Mouse (Mus musculus) small intestine, adult 2 months (tissue): ENCODE results near the gene Gm14124. TPM values are rescaled to one million over a fixed set of nuclear protein-coding genes. Genes with fewer than 3 reads are reported as not detected.
"Not testable (repeated sequence)": the region's sequence is repeated elsewhere in the genome, so short reads cannot be mapped to it uniquely, and the experiment has no call there.

ENCODE experiments used
- H3K27ac ChIP-seq: fragments of 200-500 bp; 2 replicates; pipeline ENCODE4 v1.5.1; 2012; ENCODE audit warnings: low read depth, low read length, control low read depth, inconsistent platforms; ENCODE audit not compliant: insufficient read depth
- H3K27me3 ChIP-seq: fragments of 200-500 bp; 2 replicates; pipeline ENCODE4 v1.6.1; 2012; ENCODE audit warnings: mild to moderate bottlenecking, moderate library complexity, low read length, inconsistent platforms; ENCODE audit not compliant: control insufficient read depth, insufficient read depth
- H3K36me3 ChIP-seq: fragments of 200-500 bp; 2 replicates; pipeline ENCODE4 v1.6.1; 2012; ENCODE audit warnings: mild to moderate bottlenecking, low read length, control low read depth, inconsistent platforms; ENCODE audit not compliant: control insufficient read depth, insufficient read depth
- H3K4me1 ChIP-seq: fragments of 200-500 bp; 2 replicates; pipeline ENCODE4 v1.6.1; 2012; ENCODE audit warnings: low read length, inconsistent platforms, mixed read lengths; ENCODE audit not compliant: control insufficient read depth, insufficient read depth, insufficient read length
- H3K4me3 ChIP-seq: fragments of 200-500 bp; 2 replicates; pipeline ENCODE4 v1.5.1; 2012; ENCODE audit warnings: low read depth, mild to moderate bottlenecking, control low read depth, inconsistent platforms, low read length, moderate library complexity
- CTCF ChIP-seq: fragments of 200-500 bp; IDR thresholded peaks from 2 replicates; pipeline ENCODE4 v1.5.1; 2012; ENCODE audit warnings: low read depth, mild to moderate bottlenecking, control low read depth, inconsistent platforms, low read length, moderate library complexity, mixed read lengths; ENCODE audit not compliant: insufficient replicate concordance, insufficient read length; ENCODE audit errors: extremely low read depth
- POLR2A ChIP-seq: fragments of 200-500 bp; IDR thresholded peaks from 2 replicates; pipeline ENCODE4 v1.6.1; 2012; ENCODE audit warnings: low read depth, mild to moderate bottlenecking, control low read depth, inconsistent platforms, low read length, moderate library complexity
- WGBS: fragments of 180-500 bp; shearing (Covaris S2); methylation state at CpG from one replicate; pipeline ENCODE4 v1.1.7; 2018; 5-methylcytosine and 5-hydroxymethylcytosine counted together
- polyA plus RNA-seq: library from polyadenylated mRNA; depleted of rRNA; stranded (reverse); fragments of >200 nt; gene quantifications from 2 replicates; pipeline ENCODE4 v1.2.3, GENCODE M21; 2012; rRNA removed

Gm14124 gene
- polyA plus RNA-seq, 1 experiment, result not detected

DNA sequence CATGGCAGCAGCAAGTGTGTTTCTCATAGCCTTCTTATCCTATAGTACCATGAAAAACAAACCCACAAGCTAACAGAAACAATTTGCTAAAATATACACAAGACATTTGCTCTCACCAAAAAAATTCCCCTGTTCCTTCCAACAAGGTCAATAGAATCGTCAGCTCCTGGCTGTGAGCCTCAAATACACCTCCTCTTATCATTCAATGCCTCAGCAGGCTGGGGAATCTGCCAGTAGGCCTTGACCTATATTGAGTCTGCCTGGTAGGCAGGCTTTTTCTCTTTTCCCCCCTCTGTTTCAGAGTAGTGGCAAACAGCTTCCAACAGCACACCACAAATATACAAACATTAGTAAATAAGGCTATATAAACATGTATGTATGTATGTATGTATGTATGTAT is 41.8 kb downstream of the Gm14124 start:
- Histone ChIP-seq H3K27me3 (no peaks in the 10 kb centered on the region), H3K4me3 (no peak overlapping the region), H3K4me1 (no peaks in the 10 kb centered on the region; the same call in 1 of the 2 replicates), H3K36me3 (no peaks in the 10 kb centered on the region), H3K27ac (no peak overlapping the region)
- WGBS, result 16% methylated on average over 1 of the region's 1 CpGs
- TF ChIP-seq CTCF, result no peak
- TF ChIP-seq POLR2A, result no peak

GRCm38 (mm10) chr2:150307183-150307773 is 50.0 kb downstream of the Gm14124 start:
- Histone ChIP-seq H3K4me1 (no peaks in the 10 kb centered on the region; the same call in 1 of the 2 replicates), H3K27ac (peak overlapping the region; percentile 39), H3K4me3 (no peak overlapping the region), H3K27me3 (no peaks in the 10 kb centered on the region), H3K36me3 (no peaks in the 10 kb centered on the region)
- 69% methylated on average over 10 of the region's 10 CpGs for WGBS
- no peak for TF ChIP-seq POLR2A
- TF ChIP-seq CTCF, result no peak

DNA sequence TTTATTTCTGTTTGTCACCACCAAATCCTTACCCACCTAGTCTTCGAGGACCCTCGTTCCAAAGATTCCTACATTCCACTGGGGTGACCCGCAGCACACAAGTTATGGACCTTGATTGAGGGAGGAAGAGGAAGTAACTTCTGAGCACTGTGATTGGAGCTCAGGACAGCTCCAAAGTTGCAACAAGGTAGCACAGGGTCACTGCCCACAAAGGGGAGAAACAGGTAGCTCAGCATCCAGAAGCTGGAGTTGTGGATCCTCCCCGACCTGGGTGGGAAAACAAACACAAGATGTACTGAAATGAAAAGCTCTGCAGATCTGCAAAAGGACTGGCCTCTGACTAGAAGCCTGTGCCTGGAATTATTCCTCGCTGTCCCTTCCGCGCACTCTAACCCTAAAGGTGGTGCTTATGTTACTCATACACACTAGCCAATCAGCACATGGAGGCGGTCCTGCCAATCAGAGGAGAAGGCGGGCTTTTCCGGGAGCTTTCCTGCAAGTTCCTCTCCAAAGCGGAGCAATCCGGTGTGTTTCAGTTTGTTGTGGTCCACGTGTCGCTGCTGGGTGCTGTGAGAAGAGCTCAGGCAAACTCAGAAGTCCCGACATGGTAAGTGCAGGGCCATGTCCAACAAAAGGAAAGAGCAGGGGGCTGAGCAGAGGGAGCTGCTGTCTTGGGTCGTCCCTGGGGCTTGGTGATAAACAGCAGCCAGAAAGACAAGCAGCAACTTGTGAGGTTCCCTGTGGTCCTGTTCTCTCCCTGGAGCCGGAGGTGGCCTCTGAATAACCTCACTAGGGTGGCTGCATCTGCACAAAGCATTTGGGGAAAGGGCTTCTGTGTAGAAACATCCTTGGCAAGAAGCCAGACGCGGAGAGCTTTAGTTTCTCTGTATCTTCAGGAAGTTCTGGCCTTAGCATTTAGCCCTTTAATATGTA is 53.9 kb downstream of the Gm14124 start:
- not testable (repeated sequence) for H3K36me3 ChIP-seq, H3K4me1 ChIP-seq, H3K27me3 ChIP-seq
- 3% methylated on average over 19 of the region's 19 CpGs for WGBS
- H3K27ac ChIP-seq, result peak overlapping the region; percentile 33
- TF ChIP-seq POLR2A, result peak; percentile 16; the same call in 1 of the 2 replicates
- peak overlapping the region; percentile 96 for H3K4me3 ChIP-seq

DNA sequence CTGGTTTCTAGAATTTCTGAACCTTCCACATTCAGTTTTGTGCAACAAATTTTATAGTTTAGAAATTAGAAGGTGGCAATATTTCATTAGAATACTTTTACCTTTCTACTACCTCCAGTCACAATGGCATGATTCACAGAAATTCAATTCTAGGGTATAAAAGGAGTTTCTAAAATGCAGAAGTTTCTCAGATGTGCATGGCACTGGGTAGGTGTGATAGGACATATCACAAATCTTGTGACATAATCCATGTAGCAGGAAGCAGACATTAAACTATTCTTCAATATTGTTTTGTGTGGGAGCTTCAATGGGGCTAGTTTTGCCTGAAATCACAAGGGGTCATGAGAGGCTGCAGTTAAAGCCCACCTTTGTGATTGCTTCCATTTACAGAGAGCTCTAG is 58.8 kb downstream of the Gm14124 start:
- H3K4me1 ChIP-seq, result no peaks in the 10 kb centered on the region
- H3K36me3 ChIP-seq, result 0 out of 2 replicates have a peak, but pooled peaks cover 2% of the 10 kb centered on the region
- TF ChIP-seq POLR2A, result no peak
- TF ChIP-seq CTCF, result no peak
- no peak overlapping the region for H3K4me3 ChIP-seq
- H3K27ac ChIP-seq, result no peak overlapping the region
- no peaks in the 10 kb centered on the region for H3K27me3 ChIP-seq

- no peaks in the 10 kb centered on the region for H3K4me1 ChIP-seq
- 93% methylated on average over 1 of the region's 1 CpGs for WGBS
- TF ChIP-seq POLR2A, result no peak
- no peak overlapping the region for H3K4me3 ChIP-seq
- peaks cover 3% of the 10 kb centered on the region; the same call in 1 of the 2 replicates for H3K36me3 ChIP-seq
- no peak overlapping the region for H3K27ac ChIP-seq
- H3K27me3 ChIP-seq, result no peaks in the 10 kb centered on the region
These were observed 61.7 kb downstream of the Gm14124 start for GRCm38 (mm10) chr2:150318973-150319372.

Other genes with a start within 250 kb of the Gm14124 start
- gene Zfp120, start 120.8 kb upstream of the Gm14124 start, polyA plus RNA-seq, result 0.23 and 0.47 TPM in 2 replicates
- not detected in 2 replicates for gene Gm10770, start 77.8 kb upstream of the Gm14124 start, polyA plus RNA-seq
- gene Gm14139, start 75.8 kb upstream of the Gm14124 start, polyA plus RNA-seq, result not detected in 2 replicates
- gene Zfp937, start 39.4 kb upstream of the Gm14124 start, polyA plus RNA-seq, result 0.16 TPM in 1 of 2 replicates, not detected in the other
- gene Gm21994, start 1.9 kb upstream of the Gm14124 start, polyA plus RNA-seq, result not detected in 2 replicates
- not detected in 2 replicates for gene Gm10130, start 66.2 kb downstream of the Gm14124 start, polyA plus RNA-seq
- 0.30 and 0.34 TPM in 2 replicates for gene 3300002I08Rik, start 105.2 kb downstream of the Gm14124 start, polyA plus RNA-seq
- gene Zfp442, start 194.0 kb downstream of the Gm14124 start, polyA plus RNA-seq, result 0.04 and 0.06 TPM in 2 replicates
- not detected in 2 replicates for gene Zfp345, start 227.6 kb downstream of the Gm14124 start, polyA plus RNA-seq